Mouse (Mus musculus): ENCODE data around the gene Slit3.

Slit3 gene

GRCm38 (mm10) chr11:35723876-35724275 lies 602.9 kb downstream of the Slit3 start:
- DNase-seq = no peak

DNA sequence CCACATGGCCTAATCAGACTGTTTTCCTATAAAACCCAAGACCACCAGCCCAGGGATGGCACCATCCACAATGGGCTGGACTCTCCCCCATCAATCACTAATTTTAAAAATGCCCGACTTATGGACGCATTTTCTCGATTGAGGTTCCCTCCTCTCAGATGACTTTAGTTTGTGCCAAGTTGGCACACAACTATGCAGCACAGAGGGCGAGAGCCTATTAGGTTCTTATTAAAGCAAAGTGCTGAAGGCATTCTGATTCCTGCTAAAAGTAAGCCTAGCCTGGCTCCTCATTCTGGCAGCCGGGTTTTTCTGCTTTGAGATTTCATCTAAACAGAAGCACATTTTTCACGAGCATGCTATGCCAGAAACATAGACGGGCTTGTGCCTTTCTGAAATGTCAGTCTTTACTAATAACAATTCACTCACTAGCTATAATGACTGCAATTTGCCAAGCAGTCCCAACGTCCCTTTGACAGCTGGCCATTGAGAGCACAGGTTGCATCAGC lies 605.4 kb downstream of the Slit3 start:
- DNase-seq = no peak

- no peak for DNase-seq
Observed at GRCm38 (mm10) chr11:35728200-35728599, 607.2 kb downstream of the Slit3 start.

DNA sequence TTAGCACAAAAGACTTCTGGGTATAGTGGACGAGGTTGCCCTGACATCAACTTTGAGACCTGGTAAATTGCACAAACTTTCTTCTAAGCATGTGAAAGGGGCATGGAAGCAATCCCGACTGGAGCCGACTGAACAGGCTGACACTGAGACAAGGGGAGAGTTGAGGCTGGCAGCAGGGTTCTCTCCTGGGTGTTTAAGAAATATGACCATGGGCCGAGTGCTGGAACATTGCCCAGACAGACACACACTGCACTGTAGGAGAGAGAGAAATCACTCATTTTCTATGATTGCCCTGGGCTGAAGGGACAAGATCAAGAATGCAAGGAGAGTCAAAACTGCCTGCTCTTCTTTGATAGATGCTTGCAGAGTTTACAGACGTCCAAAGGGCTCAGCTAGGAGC lies 608.2 kb downstream of the Slit3 start:
- no peak for DNase-seq

GRCm38 (mm10) chr11:35732366-35732765 lies 611.3 kb downstream of the Slit3 start:
- no peak for DNase-seq

DNA sequence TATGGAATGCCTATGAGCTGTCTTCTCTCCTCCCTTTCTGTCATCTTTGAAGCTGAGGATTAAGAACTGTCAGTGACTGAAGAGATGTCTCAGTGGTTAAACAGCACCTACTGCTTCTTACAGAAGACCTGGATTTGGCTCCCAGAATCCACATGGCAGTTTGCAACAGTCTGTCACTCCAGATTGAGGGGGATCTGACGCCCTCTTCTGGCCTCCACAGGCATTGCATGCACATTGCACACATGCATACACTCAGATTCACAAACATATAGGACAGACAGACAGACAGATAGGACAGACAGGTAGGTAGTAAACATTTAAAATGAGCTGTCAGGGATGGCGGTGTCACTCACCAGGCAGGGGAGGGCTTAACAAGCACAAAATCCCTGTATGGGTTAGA lies 615.8 kb downstream of the Slit3 start:
- no peak for DNase-seq

- DNase-seq = no peak
Observed at GRCm38 (mm10) chr11:35737262-35737661, 616.2 kb downstream of the Slit3 start.

- no peak for DNase-seq
Observed at GRCm38 (mm10) chr11:35738102-35738501, 617.1 kb downstream of the Slit3 start.

GRCm38 (mm10) chr11:35743586-35743985 lies 622.6 kb downstream of the Slit3 start:
- DNase-seq = no peak

GRCm38 (mm10) chr11:35744571-35744970 lies 623.5 kb downstream of the Slit3 start:
- DNase-seq = no peak

DNA sequence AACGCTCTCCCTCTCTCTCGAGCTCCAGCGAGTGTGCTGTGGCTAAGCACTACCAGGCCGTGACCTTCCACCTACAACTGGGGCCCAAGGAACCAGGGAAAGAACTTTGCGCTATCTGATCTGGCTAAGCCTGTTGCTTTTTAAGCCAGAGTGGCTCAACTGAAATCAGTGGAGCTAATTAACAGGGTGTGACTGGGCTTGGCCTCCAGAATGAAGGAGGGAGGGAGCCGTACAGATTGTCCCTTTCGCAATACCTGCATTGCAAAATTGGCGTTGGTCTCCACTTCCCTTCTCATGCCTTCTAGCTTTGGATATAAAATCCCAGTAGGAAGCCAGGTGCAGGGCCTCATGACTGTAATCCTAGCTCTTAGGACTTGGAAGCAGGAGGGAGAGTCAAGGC lies 629.6 kb downstream of the Slit3 start:
- no peak for DNase-seq

GRCm38 (mm10) chr11:35754906-35755418 lies 633.9 kb downstream of the Slit3 start:
- no peak for DNase-seq

- no peak for DNase-seq
Observed at GRCm38 (mm10) chr11:35755546-35755945, 634.5 kb downstream of the Slit3 start.

- no peak for DNase-seq
Observed at GRCm38 (mm10) chr11:35756411-35757303, 635.6 kb downstream of the Slit3 start.

Data from right cerebral cortex, postnatal 14 days (tissue).